Mouse (Mus musculus) spleen, postnatal 14 days (tissue): ENCODE data around the gene Adam22.
"Not testable (repeated sequence)": the region's sequence is repeated elsewhere in the genome, so short reads cannot be mapped to it uniquely, and the experiment has no call there.

Experiments used
- DNase-seq, 2 experiments: peaks; one replicate each; pipeline ENCODE4 v3.0.0; 2021 to 2022; ENCODE audit warnings: low spot score in 2 of 2

Gene Adam22

DNA sequence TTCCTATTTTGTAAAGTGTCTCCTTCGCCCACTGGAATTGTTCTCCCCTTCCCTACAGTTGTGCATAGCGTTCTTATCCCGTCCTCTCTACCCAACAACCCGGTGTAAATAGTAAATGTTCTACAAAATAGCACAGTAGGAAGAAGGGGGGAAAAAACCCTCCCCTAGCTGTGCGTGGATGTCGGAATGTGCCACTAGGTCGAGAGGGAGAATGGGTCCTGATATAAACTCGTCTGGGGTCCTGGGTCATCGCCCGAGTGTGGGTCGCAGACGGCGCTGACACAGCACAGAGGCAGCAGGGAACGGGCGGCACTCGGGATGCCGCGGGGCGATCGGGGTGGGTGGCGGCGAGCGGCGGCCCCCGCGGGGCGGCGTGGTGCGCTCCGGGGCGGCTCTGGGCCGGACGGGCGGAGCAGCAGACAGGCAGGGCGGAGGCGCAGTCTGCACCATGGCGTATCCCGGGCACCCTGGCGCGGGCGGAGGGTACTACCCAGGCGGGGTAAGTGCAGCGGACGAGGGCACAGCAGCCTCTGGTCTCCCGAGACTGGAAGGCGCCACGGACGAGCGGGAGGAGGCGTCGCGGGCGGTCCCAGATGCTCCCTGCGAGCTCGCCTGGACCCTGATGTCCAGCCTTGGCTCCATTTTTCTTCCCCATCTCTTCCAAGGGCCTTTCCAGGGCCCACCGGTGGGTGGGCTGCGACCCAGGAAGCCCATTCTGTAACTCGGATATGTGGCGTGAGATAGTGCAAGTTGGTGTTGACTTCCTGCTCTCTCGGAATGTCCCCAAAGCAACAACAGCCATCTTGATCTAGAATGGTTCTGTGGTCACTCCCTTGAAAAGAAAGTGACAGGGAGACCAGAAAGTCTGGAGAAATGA lies 311.6 kb downstream of the Adam22 start:
- DNase-seq: peak; percentile 82 to 84

DNA sequence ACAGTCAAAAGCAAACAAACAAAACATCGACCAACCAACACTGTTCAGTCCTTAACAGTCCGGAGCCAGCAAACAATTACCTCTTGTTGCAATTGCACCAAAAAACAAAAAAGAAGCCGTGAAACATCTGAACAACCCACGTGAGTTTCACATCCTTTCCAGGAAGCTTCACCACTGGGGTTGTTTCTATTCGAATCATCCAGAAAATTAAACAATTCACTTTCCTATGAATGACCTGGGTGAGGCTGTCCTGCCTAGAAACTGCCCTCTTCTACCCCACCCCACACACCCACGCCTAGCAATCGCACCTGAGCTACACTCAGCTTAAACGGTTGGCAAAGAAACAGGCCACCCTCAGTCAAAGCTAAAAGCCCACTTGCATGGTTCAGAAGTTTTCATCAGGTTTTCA lies 312.2 kb downstream of the Adam22 start:
- DNase-seq: no peak

DNA sequence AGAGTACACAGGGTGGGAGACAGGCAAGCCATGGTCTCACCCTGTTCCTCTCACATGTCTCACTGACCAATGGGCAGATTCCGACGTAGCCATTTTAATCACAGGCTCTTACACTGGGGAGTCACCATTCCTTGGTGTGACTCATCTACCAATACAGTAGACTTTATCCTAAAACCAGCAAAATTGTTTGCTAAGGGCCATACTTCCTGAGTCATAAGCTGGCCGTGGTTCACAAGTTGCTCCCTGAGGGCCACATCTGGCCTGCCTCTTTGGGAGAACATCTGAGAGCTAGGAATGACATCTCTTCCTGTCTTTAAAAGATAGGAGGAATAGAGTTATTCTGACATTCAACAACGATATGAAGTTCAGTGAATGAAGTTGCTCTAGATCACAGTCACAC lies 314.1 kb downstream of the Adam22 start:
- no peak for DNase-seq

DNA sequence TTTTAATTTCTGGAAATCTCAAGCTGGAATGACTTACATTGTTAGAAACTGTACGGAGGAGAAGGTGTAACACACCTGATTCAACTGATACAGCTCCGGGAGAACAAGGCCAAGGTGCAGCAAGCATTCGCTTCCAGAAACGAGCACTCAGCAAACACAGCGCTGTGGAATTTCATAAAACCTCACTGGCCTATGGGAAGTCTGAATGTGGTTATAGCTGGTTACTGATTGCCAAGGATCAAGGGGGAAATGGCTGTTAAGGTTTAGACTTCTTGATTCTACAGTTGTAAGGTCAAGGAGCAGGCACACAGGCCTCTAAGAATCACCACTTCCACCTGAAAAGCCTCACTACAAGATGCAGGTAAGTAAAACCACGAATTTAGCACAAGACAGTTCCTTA lies 322.1 kb downstream of the Adam22 start, which contains the start of gene Sri:
Sri (plus strand) TSS at position 224 of the 400 bp plus-strand sequence.
- DNase-seq: no peak

DNA sequence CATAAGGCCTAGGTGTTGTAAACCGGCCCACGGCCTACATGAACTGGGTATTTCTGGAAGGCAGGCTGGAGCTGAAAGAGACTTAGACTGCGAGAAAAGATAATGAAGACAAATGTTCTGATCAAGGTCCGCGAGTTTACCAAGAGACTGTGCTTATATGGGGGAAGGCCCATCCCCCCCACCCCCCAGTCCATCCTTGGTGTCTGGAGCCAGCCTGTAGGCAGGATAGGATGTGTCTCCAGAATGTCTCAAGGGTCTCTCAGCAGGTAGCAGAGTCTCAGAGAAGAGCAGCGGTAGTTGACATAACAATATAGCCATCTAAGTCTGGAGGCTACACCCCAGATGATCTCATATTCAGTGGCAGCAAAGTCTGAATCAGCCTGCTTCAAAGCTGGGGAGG lies 333.4 kb downstream of the Adam22 start:
- not testable (repeated sequence) for DNase-seq
